16 mouse cellular contexts compared by ENCODE assay signal in the genomic region with DNA sequence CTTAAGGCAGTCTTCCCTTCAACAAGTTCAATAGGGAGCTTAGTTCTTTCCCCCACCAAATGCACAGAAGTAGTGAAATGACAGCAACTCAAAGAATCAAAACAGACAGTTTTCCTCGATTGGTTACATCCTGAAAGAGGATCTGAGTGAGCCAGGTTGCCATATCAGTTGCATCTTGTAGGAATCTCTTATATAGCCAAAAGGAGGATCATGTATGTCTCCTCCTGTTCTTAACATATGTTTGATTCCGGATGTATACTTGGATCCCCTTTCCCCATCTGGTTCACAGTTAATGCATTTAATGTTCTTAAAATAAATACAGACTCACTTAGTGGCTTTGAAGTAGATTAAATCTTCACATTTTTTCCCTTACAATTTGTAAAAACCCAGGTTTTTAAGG.
"Had no signal": no experiment of that assay in that cellular context is flagged by ENCODE, and none has a peak within 500 bp of the region (broad histone marks: within the 10 kb centered on the region; RNA-seq: fewer than 3 reads in every experiment).

No protein-coding gene starts in this region.

- H3K27ac ChIP-seq: lung, embryonic 15.5 days; macrophage; midbrain, embryonic 13.5 days; midbrain, embryonic 15.5 days; neural tube, embryonic 12.5 days; stomach, embryonic 15.5 days; stomach, postnatal 0 days had no signal

- H3K9ac ChIP-seq: lung, embryonic 15.5 days; midbrain, embryonic 13.5 days; midbrain, embryonic 15.5 days; neural tube, embryonic 12.5 days; stomach, embryonic 15.5 days had no signal

- H3K4me2 ChIP-seq: lung, embryonic 15.5 days; midbrain, embryonic 11.5 days; midbrain, embryonic 13.5 days; midbrain, embryonic 15.5 days; neural tube, embryonic 12.5 days; stomach, embryonic 15.5 days had no signal

- DNase-seq: lung, adult 2 months; lung, postnatal 14 days; lung, postnatal 36 days; right cerebral cortex, postnatal 14 days; thymus, adult 2 months; thymus, postnatal 36 days had no signal

- H3K36me3 ChIP-seq: lung, embryonic 15.5 days; midbrain, embryonic 13.5 days; midbrain, embryonic 15.5 days; neural tube, embryonic 12.5 days; stomach, embryonic 15.5 days had no signal

- ATAC-seq: lung, postnatal 0 days; midbrain, embryonic 13.5 days; midbrain, embryonic 15.5 days had no signal

- H3K4me3 ChIP-seq: lung, embryonic 15.5 days; megakaryocyte, embryonic 14.5 days; midbrain, embryonic 13.5 days; midbrain, embryonic 15.5 days; neural tube, embryonic 12.5 days; stomach, embryonic 15.5 days had no signal

- H3K27me3 ChIP-seq: lung, embryonic 15.5 days; megakaryocyte, embryonic 14.5 days; midbrain, embryonic 13.5 days; midbrain, embryonic 15.5 days; neural tube, embryonic 12.5 days; stomach, embryonic 15.5 days had no signal

- H3K9me3 ChIP-seq: lung, embryonic 15.5 days; megakaryocyte, embryonic 14.5 days; midbrain, embryonic 13.5 days; midbrain, embryonic 15.5 days; neural tube, embryonic 12.5 days; stomach, embryonic 15.5 days had no signal

- H3K4me1 ChIP-seq: lung, embryonic 15.5 days; midbrain, embryonic 13.5 days; midbrain, embryonic 15.5 days; neural tube, embryonic 12.5 days; stomach, embryonic 15.5 days had no signal
